Mouse (Mus musculus): Measurements from ENCODE around the gene AL732309.1. TPM values are rescaled to one million over a fixed set of nuclear protein-coding genes. Genes with fewer than 3 reads are reported as not detected.

AL732309.1 gene
- polyA plus RNA-seq, 1 experiment from 2014 or later = 4.5 TPM

Other genes starting within 250 kb of the AL732309.1 start
- 55.5 and 56.2 TPM in 2 replicates for gene Nsmf, start 192.5 kb downstream of the AL732309.1 start, polyA plus RNA-seq (2014; fragmentation: Nextera tagmentation; extraction: Ambion mirVana)
- 0.22 TPM in 1 of 2 replicates, not detected in the other for gene Entpd8, start 166.6 kb downstream of the AL732309.1 start, polyA plus RNA-seq (2014; fragmentation: Nextera tagmentation; extraction: Ambion mirVana)
- 0.38 and 0.71 TPM in 2 replicates for gene Noxa1, start 151.7 kb downstream of the AL732309.1 start, polyA plus RNA-seq (2014; fragmentation: Nextera tagmentation; extraction: Ambion mirVana)
- 16.5 and 20.9 TPM in 2 replicates for gene Nrarp, start 66.1 kb downstream of the AL732309.1 start, polyA plus RNA-seq (2014; fragmentation: Nextera tagmentation; extraction: Ambion mirVana)
- 7.5 and 7.8 TPM in 2 replicates for gene Tor4a, start 50.0 kb downstream of the AL732309.1 start, polyA plus RNA-seq (2014; fragmentation: Nextera tagmentation; extraction: Ambion mirVana)
- 76.8 and 94.4 TPM in 2 replicates for gene Nelfb, start 35.4 kb downstream of the AL732309.1 start, polyA plus RNA-seq (2014; fragmentation: Nextera tagmentation; extraction: Ambion mirVana)
- not detected in 2 replicates for gene Stpg3, start 32.2 kb downstream of the AL732309.1 start, polyA plus RNA-seq (2014; fragmentation: Nextera tagmentation; extraction: Ambion mirVana)
- gene Fam166a, start 28.1 kb downstream of the AL732309.1 start, polyA plus RNA-seq (2014; fragmentation: Nextera tagmentation; extraction: Ambion mirVana) = not detected in 2 replicates
- gene Tubb4b, start 22.2 kb downstream of the AL732309.1 start, polyA plus RNA-seq (2014; fragmentation: Nextera tagmentation; extraction: Ambion mirVana) = 429 and 461 TPM in 2 replicates
- gene Slc34a3, start 12.5 kb downstream of the AL732309.1 start, polyA plus RNA-seq (2014; fragmentation: Nextera tagmentation; extraction: Ambion mirVana) = not detected in 2 replicates
- not detected in 2 replicates for gene Rnf224, start 10.1 kb downstream of the AL732309.1 start, polyA plus RNA-seq (2014; fragmentation: Nextera tagmentation; extraction: Ambion mirVana)
- 11.8 and 16.3 TPM in 2 replicates for gene Rnf208, start 4.6 kb downstream of the AL732309.1 start, polyA plus RNA-seq (2014; fragmentation: Nextera tagmentation; extraction: Ambion mirVana)
- 3.2 and 10.2 TPM in 2 replicates for gene Cysrt1, start 4.4 kb downstream of the AL732309.1 start, polyA plus RNA-seq (2014; fragmentation: Nextera tagmentation; extraction: Ambion mirVana)
- 16.1 and 16.6 TPM in 2 replicates for gene Tmem203, start 8.6 kb upstream of the AL732309.1 start, polyA plus RNA-seq (2014; fragmentation: Nextera tagmentation; extraction: Ambion mirVana)
- 4.6 and 5.1 TPM in 2 replicates for gene Tprn, start 15.8 kb upstream of the AL732309.1 start, polyA plus RNA-seq (2014; fragmentation: Nextera tagmentation; extraction: Ambion mirVana)
- gene Ssna1, start 25.6 kb upstream of the AL732309.1 start, polyA plus RNA-seq (2014; fragmentation: Nextera tagmentation; extraction: Ambion mirVana) = 227 and 240 TPM in 2 replicates
- gene Anapc2, start 25.6 kb upstream of the AL732309.1 start, polyA plus RNA-seq (2014; fragmentation: Nextera tagmentation; extraction: Ambion mirVana) = 104 and 113 TPM in 2 replicates
- gene Tmem210, start 41.3 kb upstream of the AL732309.1 start, polyA plus RNA-seq (2014; fragmentation: Nextera tagmentation; extraction: Ambion mirVana) = not detected in 2 replicates
- gene Lrrc26, start 43.1 kb upstream of the AL732309.1 start, polyA plus RNA-seq (2014; fragmentation: Nextera tagmentation; extraction: Ambion mirVana) = 2.3 and 5.1 TPM in 2 replicates
- gene Grin1, start 72.3 kb upstream of the AL732309.1 start, polyA plus RNA-seq (2014; fragmentation: Nextera tagmentation; extraction: Ambion mirVana) = 1.7 and 1.8 TPM in 2 replicates
- 74.7 and 75.0 TPM in 2 replicates for gene Man1b1, start 85.5 kb upstream of the AL732309.1 start, polyA plus RNA-seq (2014; fragmentation: Nextera tagmentation; extraction: Ambion mirVana)
- 19.7 and 23.8 TPM in 2 replicates for gene Dpp7, start 109.5 kb upstream of the AL732309.1 start, polyA plus RNA-seq (2014; fragmentation: Nextera tagmentation; extraction: Ambion mirVana)
- gene Uap1l1, start 118.8 kb upstream of the AL732309.1 start, polyA plus RNA-seq (2014; fragmentation: Nextera tagmentation; extraction: Ambion mirVana) = 20.8 and 20.9 TPM in 2 replicates
- gene Sapcd2, start 125.5 kb upstream of the AL732309.1 start, polyA plus RNA-seq (2014; fragmentation: Nextera tagmentation; extraction: Ambion mirVana) = 21.4 and 29.3 TPM in 2 replicates
- 11.3 and 12.9 TPM in 2 replicates for gene Entpd2, start 149.0 kb upstream of the AL732309.1 start, polyA plus RNA-seq (2014; fragmentation: Nextera tagmentation; extraction: Ambion mirVana)
- 75.1 TPM in 2 replicates for gene Npdc1, start 152.5 kb upstream of the AL732309.1 start, polyA plus RNA-seq (2014; fragmentation: Nextera tagmentation; extraction: Ambion mirVana)
- gene Fut7, start 176.4 kb upstream of the AL732309.1 start, polyA plus RNA-seq (2014; fragmentation: Nextera tagmentation; extraction: Ambion mirVana) = 0.10 and 0.11 TPM in 2 replicates
- gene Abca2, start 181.8 kb upstream of the AL732309.1 start, polyA plus RNA-seq (2014; fragmentation: Nextera tagmentation; extraction: Ambion mirVana) = 6.4 and 6.9 TPM in 2 replicates
- gene Clic3, start 210.0 kb upstream of the AL732309.1 start, polyA plus RNA-seq (2014; fragmentation: Nextera tagmentation; extraction: Ambion mirVana) = 11.2 and 22.7 TPM in 2 replicates
- gene Paxx, start 214.2 kb upstream of the AL732309.1 start, polyA plus RNA-seq (2014; fragmentation: Nextera tagmentation; extraction: Ambion mirVana) = 39.3 and 41.7 TPM in 2 replicates
- 156 and 191 TPM in 2 replicates for gene Ptgds, start 223.2 kb upstream of the AL732309.1 start, polyA plus RNA-seq (2014; fragmentation: Nextera tagmentation; extraction: Ambion mirVana)
- gene Lcn12, start 247.0 kb upstream of the AL732309.1 start, polyA plus RNA-seq (2014; fragmentation: Nextera tagmentation; extraction: Ambion mirVana) = not detected in 2 replicates